Mouse (Mus musculus) kidney, adult 9 months (tissue): ENCODE data around the gene Mms22l.
"Not testable (repeated sequence)": the region's sequence is repeated elsewhere in the genome, so short reads cannot be mapped to it uniquely, and the experiment has no call there.

Experiments
- DNase-seq: peaks from one replicate; pipeline ENCODE4 v3.0.0; 2022

The Mms22l gene

GRCm38 (mm10) chr4:24621422-24622187 is 125.4 kb downstream of the Mms22l start:
- DNase-seq, result no peak

GRCm38 (mm10) chr4:24625951-24626584 is 129.8 kb downstream of the Mms22l start:
- no peak for DNase-seq

GRCm38 (mm10) chr4:24626686-24627085 is 130.4 kb downstream of the Mms22l start:
- DNase-seq, result no peak

- DNase-seq, result no peak
Observed at GRCm38 (mm10) chr4:24627871-24628270, 131.6 kb downstream of the Mms22l start.

- no peak for DNase-seq
Observed at GRCm38 (mm10) chr4:24630430-24630829, 134.2 kb downstream of the Mms22l start.

- DNase-seq, result no peak
Observed at GRCm38 (mm10) chr4:24631177-24631911, 135.1 kb downstream of the Mms22l start.

- DNase-seq, result no peak
Observed at GRCm38 (mm10) chr4:24642306-24642705, 146.1 kb downstream of the Mms22l start.

GRCm38 (mm10) chr4:24644735-24645134 is 148.5 kb downstream of the Mms22l start:
- not testable (repeated sequence) for DNase-seq
